Mouse (Mus musculus) embryonic facial prominence, embryonic 11.5 days (tissue): ENCODE results near the gene Fahd2a. TPM values are rescaled to one million over a fixed set of nuclear protein-coding genes. Genes with fewer than 3 reads are reported as not detected.

ENCODE experiments used
- ATAC-seq: fragments of 200-750 bp; cut with Nextera tagmentation; replicated peaks from 2 replicates; pipeline ENCODE4 v1.8.0; 2017; ENCODE audit warnings: low read depth; ENCODE audit not compliant: insufficient number of reproducible peaks, low FRiP score, low TSS enrichment
- DNase-seq: peaks from one replicate; pipeline ENCODE4 v3.0.0-alpha.2; 2015; ENCODE audit warnings: low spot score
- H3K27ac ChIP-seq: fragments of 300-500 bp; sonication (generic); replicated peaks from 2 replicates; pipeline ENCODE4 v1.5.1; 2014; ENCODE audit warnings: mild to moderate bottlenecking, low read depth, low read length, control low read depth
- H3K27me3 ChIP-seq: fragments of 300-500 bp; sonication (generic); 2 replicates; pipeline ENCODE4 v1.6.1; 2014; ENCODE audit warnings: mild to moderate bottlenecking, low read length, moderate library complexity, mixed read lengths; ENCODE audit not compliant: control insufficient read depth, insufficient read depth
- H3K36me3 ChIP-seq: fragments of 300-500 bp; sonication (generic); replicated peaks from 2 replicates; pipeline ENCODE4 v1.6.1; 2014; ENCODE audit warnings: low read depth, mild to moderate bottlenecking, low read length, moderate library complexity, mixed read lengths; ENCODE audit not compliant: control insufficient read depth, insufficient read depth
- H3K4me1 ChIP-seq: fragments of 300-500 bp; sonication (generic); 2 replicates; pipeline ENCODE4 v1.6.1; 2014; ENCODE audit warnings: low read length, mixed read lengths; ENCODE audit not compliant: control insufficient read depth, insufficient read depth
- H3K4me2 ChIP-seq: fragments of 300-500 bp; sonication (generic); 2 replicates; pipeline ENCODE4 v1.6.1; 2014; ENCODE audit warnings: low read depth, mild to moderate bottlenecking, control low read depth, low read length, moderate library complexity
- H3K4me3 ChIP-seq: fragments of 300-500 bp; sonication (generic); 2 replicates; pipeline ENCODE4 v1.5.1; 2014; ENCODE audit warnings: low read depth, low read length, control low read depth
- H3K9ac ChIP-seq: fragments of 300-500 bp; sonication (generic); replicated peaks from 2 replicates; pipeline ENCODE4 v1.6.1; 2014; ENCODE audit warnings: mild to moderate bottlenecking, control low read depth, low read length
- H3K9me3 ChIP-seq: fragments of 300-500 bp; sonication (generic); replicated peaks from 2 replicates; pipeline ENCODE4 v1.6.1; 2016; ENCODE audit warnings: mild to moderate bottlenecking, low read length, inconsistent platforms, mixed read lengths; ENCODE audit not compliant: control insufficient read depth
- WGBS: fragments of 180-500 bp; shearing (Covaris S2); extraction: QIAGEN DNeasy Blood & Tissue Kit; methylation state at CpG from one replicate; pipeline ENCODE4 v1.1.7; 2014; 5-methylcytosine and 5-hydroxymethylcytosine counted together
- polyA plus RNA-seq: library from polyadenylated mRNA; unstranded; fragments of >200 nt; fragmentation: Nextera tagmentation; extraction: Ambion mirVana; gene quantifications from 2 replicates; pipeline ENCODE4 v1.2.1, GENCODE M21; 2014

Fahd2a gene
- polyA plus RNA-seq, 1 experiment from 2014 or later: 24.0 TPM

DNA sequence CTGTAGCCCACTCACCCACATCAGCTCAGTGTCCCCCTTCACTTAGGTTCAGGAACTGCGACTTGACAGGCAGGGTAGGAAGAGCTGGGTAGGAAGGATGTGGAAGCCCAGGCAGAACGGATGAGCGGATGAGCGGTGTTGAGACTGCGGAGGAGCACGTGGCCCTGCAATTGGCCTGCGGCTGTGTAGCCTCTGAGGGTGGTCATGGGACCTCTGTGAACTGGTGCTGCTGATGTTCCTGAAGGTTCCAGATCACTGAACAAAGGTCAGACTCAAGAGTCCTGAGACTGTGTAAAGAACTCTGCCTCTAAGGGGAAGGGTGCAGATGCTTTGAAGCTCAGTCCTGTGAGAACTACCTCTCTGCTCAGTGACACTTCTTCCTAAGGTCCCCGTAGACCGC is 8.8 kb upstream of the Fahd2a start:
- 76% methylated on average over 9 of the region's 9 CpGs for whole genome bisulfite sequencing
- no peak overlapping the region for H3K27ac ChIP-seq
- DNase-seq (no peak), ATAC-seq (no peak; the same call in 1 of the 2 replicates)
- no peaks in the 10 kb centered on the region for H3K9me3 ChIP-seq
- no peaks in the 10 kb centered on the region for H3K27me3 ChIP-seq
- H3K4me1 ChIP-seq: no peaks in the 10 kb centered on the region; the same call in 1 of the 2 replicates
- H3K4me2 ChIP-seq: no peak overlapping the region
- H3K36me3 ChIP-seq: no peaks in the 10 kb centered on the region
- no peak overlapping the region for H3K4me3 ChIP-seq
- no peak overlapping the region for H3K9ac ChIP-seq

DNA sequence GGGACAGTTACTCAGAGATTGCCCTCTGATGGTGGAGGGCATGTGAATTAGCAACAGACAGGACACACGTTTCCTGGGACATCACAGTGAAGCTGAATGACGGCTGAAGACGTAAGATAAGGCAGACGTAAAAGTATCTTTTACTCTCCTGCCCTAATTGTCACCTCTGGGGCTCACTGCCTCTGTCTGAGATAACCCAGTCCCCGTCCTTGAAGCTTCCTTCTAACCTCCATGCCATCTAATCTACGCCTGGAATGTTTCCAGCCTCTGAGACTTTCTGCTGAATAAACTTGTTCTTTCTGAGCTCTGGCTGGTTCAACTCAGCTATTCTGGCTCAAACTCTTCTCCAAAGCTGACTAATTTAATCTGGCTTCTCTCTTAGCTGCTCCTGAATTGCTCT is 7.4 kb upstream of the Fahd2a start:
- Histone ChIP-seq H3K27ac (no peak overlapping the region), H3K36me3 (no peaks in the 10 kb centered on the region), H3K9ac (no peak overlapping the region), H3K4me2 (no peak overlapping the region), H3K4me1 (no peaks in the 10 kb centered on the region; the same call in 1 of the 2 replicates), H3K9me3 (no peaks in the 10 kb centered on the region), H3K4me3 (no peak overlapping the region), H3K27me3 (no peaks in the 10 kb centered on the region)
- WGBS: 52% methylated on average over 6 of the region's 6 CpGs
- DNase-seq (no peak), ATAC-seq (no peak)

DNA sequence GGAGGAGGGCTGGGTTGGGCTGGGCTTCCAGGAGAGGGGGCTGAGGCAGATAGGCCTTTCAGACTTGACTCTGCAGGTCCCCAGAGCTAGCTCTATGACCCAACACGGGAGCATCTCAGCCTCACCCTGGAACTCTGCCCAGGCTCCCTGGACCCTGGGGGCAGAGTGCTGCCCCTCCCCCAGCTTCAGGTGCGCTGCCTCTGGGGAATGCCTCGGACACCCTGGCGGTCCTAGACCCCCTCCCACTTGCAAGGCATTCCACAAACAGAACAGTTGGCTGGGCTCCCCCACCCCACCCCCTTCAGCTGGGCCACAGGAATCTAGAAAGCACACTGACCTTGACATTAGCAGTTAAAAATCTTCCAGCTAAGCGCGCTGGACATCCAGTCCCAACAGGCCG is 5.3 kb upstream of the Fahd2a start:
- H3K4me2 ChIP-seq: no peak overlapping the region

DNA sequence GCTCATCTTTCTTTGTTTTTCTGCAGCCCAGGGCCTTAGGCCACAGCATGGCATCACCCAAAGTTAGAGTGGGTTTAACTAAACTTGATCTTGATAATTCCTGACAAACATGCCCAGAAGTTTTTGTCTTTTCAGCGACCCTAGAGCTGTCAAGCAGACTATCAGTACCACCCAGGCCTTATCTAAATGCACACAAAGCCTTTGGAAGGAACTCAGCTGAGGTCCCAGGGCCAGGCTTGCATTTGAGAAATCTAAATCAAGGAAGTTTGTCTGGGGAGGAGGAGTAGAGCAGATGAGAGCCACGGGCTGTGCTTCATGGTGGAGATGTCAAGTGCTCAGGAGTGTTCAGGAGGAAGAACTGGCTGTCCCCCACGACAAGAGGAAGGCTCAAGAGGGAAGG is 2.5 kb upstream of the Fahd2a start:
- ATAC-seq (no peak), DNase-seq (no peak)
- H3K4me2 ChIP-seq: no peak overlapping the region
- H3K27me3 ChIP-seq: no peaks in the 10 kb centered on the region
- no peaks in the 10 kb centered on the region for H3K9me3 ChIP-seq
- H3K36me3 ChIP-seq: no peaks in the 10 kb centered on the region
- H3K4me1 ChIP-seq: no peaks in the 10 kb centered on the region; the same call in 1 of the 2 replicates
- no peak overlapping the region for H3K9ac ChIP-seq
- WGBS: 49% methylated on average over 3 of the region's 3 CpGs
- H3K4me3 ChIP-seq: no peak overlapping the region
- H3K27ac ChIP-seq: no peak overlapping the region

More for the DNA sequence above, 5.3 kb upstream of the Fahd2a start:
- Histone ChIP-seq H3K4me3 (no peak overlapping the region), H3K36me3 (no peaks in the 10 kb centered on the region), H3K27me3 (no peaks in the 10 kb centered on the region), H3K9me3 (no peaks in the 10 kb centered on the region), H3K9ac (no peak overlapping the region), H3K27ac (no peak overlapping the region), H3K4me1 (no peaks in the 10 kb centered on the region; the same call in 1 of the 2 replicates)
- DNase-seq (no peak), ATAC-seq (no peak)
- WGBS: 38% methylated on average over 7 of the region's 7 CpGs

DNA sequence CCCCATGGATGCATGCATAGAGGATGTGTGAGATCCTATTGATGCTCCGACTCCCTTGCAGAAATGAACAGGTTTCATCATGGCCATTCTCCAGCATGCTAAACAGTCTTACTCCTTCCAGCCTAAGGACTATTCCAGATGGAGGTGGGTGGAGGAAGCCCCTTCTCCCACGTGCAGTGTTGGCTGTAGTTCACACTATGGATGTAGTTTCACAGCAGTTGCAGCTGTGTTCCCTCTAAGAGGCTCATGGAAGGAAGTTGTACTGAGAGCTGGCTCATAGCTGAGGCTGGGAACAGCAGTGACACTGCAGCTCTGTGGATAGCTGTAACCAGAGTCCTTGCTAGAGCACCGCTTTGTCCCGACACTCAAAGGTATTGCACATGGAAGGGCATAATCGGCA is 6.7 kb downstream of the Fahd2a start:
- Histone ChIP-seq H3K4me1 (no peaks in the 10 kb centered on the region), H3K4me2 (no peak overlapping the region), H3K9ac (no peak overlapping the region), H3K27ac (no peak overlapping the region), H3K36me3 (no peaks in the 10 kb centered on the region), H3K4me3 (no peak overlapping the region), H3K27me3 (no peaks in the 10 kb centered on the region), H3K9me3 (no peaks in the 10 kb centered on the region)
- ATAC-seq: no peak
- WGBS: 92% methylated on average over 5 of the region's 5 CpGs
- DNase-seq: no peak

DNA sequence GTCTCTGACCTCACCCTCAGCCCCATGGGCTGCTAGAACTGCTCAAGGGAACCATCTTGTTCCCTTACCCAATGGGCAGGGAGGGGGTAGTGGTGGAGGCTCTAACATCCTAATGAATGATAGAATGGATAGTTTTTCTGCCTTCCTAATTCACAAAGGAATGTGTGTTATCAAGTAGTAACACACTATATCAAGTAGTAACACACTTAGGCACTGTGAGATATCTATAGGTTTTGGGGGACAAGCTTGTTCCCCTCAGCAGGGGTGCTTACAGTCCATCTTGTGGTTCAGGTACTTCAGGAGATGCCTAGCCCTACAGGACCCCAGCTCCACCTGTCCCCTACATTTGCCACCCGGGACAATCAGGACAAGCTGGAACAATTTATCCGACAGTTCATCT is 8.8 kb downstream of the Fahd2a start:
- DNase-seq (no peak), ATAC-seq (no peak)
- no peak overlapping the region for H3K4me3 ChIP-seq
- H3K9ac ChIP-seq: no peak overlapping the region
- H3K9me3 ChIP-seq: no peaks in the 10 kb centered on the region
- no peaks in the 10 kb centered on the region for H3K4me1 ChIP-seq
- H3K36me3 ChIP-seq: no peaks in the 10 kb centered on the region
- 93% methylated on average over 2 of the region's 2 CpGs for WGBS
- H3K4me2 ChIP-seq: no peak overlapping the region
- H3K27me3 ChIP-seq: no peaks in the 10 kb centered on the region
- H3K27ac ChIP-seq: no peak overlapping the region

DNA sequence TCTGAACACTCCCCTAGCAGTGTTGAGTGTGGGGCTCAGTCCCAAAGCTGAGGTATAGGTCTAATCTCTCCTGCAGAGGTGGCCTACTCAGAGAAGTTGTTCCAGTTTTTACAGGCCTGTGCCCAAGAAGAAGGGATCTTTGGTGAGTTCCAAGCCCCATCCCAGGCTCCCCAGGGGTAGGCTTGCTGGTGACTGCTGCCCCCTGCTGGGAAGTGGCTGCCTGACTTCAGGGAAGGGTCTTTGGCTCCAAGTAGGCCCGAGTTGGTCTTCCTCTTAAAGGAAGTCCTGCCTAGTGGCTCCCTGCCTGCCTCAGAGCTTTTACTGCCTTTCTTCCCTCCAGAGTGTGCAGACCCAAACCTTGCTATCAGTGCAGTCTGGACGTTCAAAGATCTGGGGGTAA is 9.2 kb downstream of the Fahd2a start:
- ATAC-seq (no peak), DNase-seq (peak; percentile 58)
- H3K27me3 ChIP-seq: no peaks in the 10 kb centered on the region
- no peak overlapping the region for H3K4me2 ChIP-seq
- H3K4me1 ChIP-seq: no peaks in the 10 kb centered on the region
- no peaks in the 10 kb centered on the region for H3K9me3 ChIP-seq
- WGBS: 48% methylated on average over 2 of the region's 2 CpGs
- no peaks in the 10 kb centered on the region for H3K36me3 ChIP-seq
- no peak overlapping the region for H3K27ac ChIP-seq
- H3K4me3 ChIP-seq: no peak overlapping the region
- H3K9ac ChIP-seq: no peak overlapping the region

DNA sequence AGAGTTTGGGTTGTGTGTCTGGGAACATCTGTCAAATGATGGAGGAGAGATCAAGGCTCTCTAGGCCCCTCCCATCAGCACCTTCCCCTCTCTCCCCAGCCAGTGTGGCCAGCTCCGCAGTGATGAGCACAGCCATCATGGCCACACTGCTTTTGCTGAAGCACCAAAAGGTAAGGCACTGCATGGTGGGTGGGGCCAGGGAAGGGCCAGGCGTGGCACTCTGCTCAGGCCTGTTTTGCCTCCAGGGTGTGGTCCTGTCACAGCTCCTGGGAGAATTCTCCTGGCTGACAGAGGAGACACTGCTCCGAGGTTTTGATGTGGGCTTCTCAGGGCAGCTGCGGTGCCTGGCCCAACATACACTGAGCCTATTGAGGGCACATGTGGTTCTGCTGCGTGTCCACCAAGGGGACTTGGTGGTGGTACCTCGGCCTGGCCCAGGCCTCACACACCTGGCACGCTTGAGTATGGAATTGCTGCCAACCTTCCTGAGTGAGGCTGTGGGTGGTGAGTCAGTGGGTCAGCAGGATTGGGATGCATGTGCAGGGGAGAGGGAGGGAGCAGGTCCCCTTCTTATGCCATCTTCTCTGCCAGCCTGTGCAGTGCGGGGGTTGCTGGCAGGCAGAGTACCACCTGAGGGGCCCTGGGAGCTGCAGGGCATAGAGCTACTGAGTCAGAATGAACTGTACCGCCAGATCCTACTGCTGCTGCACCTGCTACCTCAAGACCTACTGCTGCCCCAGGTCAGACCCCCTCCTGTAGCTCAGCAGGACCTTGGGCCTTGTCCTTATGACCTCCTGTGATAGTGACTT is 10.7 kb downstream of the Fahd2a start:
- WGBS: 82% methylated on average over 9 of the region's 9 CpGs
- Histone ChIP-seq H3K4me3 (no peak overlapping the region), H3K27ac (no peak overlapping the region), H3K27me3 (no peaks in the 10 kb centered on the region), H3K9ac (no peak overlapping the region), H3K9me3 (no peaks in the 10 kb centered on the region), H3K36me3 (no peaks in the 10 kb centered on the region), H3K4me2 (no peak overlapping the region), H3K4me1 (no peaks in the 10 kb centered on the region)
- ATAC-seq (no peak), DNase-seq (no peak)
